Mouse (Mus musculus): Measurements from ENCODE around the gene Slc39a9.

GRCm38 (mm10) chr12:80692269-80692972, 48.7 kb downstream of the Slc39a9 start, which contains the start of gene Plekhd1:
- TF ChIP-seq CTCF (IDR thresholded peaks at IDR 0.05; ENCODE audit: low read depth, low read length) (no peak), POLR2A (IDR thresholded peaks at IDR 0.05; ENCODE audit: insufficient read depth, low read length) (no peak), EP300 (IDR thresholded peaks at IDR 0.05; ENCODE audit: insufficient read depth, low read depth, low read length) (no peak)
